Mouse (Mus musculus) bone marrow, adult 2 months (tissue): ENCODE results near the gene Psme2.

Experiments used
- CTCF ChIP-seq: fragments of 200-500 bp; IDR thresholded peaks from 2 replicates; pipeline ENCODE4 v1.5.1; 2011; ENCODE audit warnings: low read length, control low read depth; ENCODE audit not compliant: control insufficient read depth, insufficient read depth
- POLR2A ChIP-seq: fragments of 200-500 bp; IDR thresholded peaks from 2 replicates; pipeline ENCODE4 v1.6.1; 2011; ENCODE audit warnings: low read depth, mild to moderate bottlenecking, control low read depth, low read length, borderline replicate concordance; ENCODE audit not compliant: control insufficient read depth

- TF ChIP-seq CTCF (no peak), POLR2A (0 out of 2 replicates have a peak, but pooled peaks have one; percentile 11)
These were observed 37.3 kb upstream of the Psme2 start for GRCm38 (mm10) chr14:55628077-55628827.
